Mouse (Mus musculus) T-helper 1 cell (primary cell): ENCODE measurements at regions not wholly inside any gene's neighbourhood (a gene's known extent, or its start where the extent isn't known, plus 50 kb on each side); places are given as distances from the start of the nearest gene placed in this dataset.
"Not testable (repeated sequence)": the region's sequence is repeated elsewhere in the genome, so short reads cannot be mapped to it uniquely, and the experiment has no call there.

ENCODE experiments used
- in situ Hi-C: fragments of 300-600 bp; cut with MboI, MseI; formaldehyde crosslinking; loops from one replicate; pipeline ENCODE4 v1.15.1; 2025; ENCODE audit warnings: high pct_unique_total_duplicates

DNA sequence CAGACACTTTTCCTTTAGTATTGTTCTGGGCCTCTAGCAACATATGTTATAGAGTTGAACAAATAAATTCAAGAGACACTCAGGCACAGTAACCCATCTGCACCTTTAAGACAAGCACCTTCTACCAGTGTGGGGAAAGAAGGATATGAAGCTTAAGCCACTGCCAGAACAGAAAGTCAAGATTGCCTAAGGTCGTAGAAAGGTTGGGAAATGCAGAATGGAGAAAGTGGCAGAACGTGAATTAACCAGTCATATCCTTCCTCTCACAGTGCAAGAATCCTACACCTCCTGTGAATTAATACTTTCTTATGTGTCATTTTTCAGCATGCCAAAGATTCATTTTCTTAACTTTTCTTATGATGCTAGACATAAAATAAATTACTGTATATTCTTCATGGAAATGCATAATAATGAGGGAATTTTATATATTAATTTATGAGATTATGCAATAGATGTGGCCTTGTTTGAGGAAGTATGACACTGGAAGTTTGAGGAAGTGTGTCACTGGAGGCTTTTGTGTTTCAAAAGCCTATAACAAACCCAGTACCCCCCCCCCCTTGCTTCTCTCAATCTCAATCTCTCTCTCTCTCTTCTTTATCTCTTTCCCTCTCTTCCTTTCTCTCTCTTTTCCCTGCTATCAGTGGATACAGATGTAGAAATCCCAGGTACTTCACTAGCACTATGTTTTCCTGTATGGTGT lies 361.6 kb upstream of the Edil3 start:
- in situ Hi-C loops: no loop called here

GRCm38 (mm10) chr13:88490104-88490503 lies 331.2 kb upstream of the Edil3 start:
- in situ Hi-C loops: no loop called here

DNA sequence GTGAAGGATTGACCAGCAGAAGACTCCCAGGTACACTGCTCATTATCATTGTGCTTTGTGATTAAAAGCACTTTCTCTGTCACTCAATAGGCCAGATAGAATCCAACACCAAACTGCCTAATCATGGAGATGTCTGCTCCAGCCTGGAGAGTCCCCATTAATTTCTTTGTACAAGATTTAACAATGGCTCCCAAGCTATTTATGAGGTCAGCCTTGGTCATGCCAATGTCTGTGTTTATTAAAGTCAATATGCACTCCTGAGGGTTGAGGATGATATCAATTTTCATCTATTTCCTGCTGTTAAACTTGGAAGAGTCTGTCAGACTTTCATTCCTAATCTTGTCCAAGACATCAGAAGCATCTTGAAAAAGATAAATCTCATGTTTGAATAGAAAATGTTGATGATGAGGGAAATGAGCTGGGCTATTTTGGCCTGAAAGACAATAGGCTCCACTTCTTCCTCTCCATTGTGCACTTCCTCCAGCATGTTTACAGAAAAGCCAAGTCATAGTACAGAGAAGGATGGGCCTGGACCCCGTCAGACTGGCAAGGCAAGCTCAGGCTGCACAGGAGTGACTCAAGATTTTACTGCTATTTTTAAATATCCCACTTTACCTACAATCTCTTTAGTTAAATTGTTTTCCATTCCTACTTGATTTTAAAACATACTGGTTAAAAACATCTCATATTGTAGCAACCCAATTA lies 310.3 kb upstream of the Edil3 start:
- in situ Hi-C loops: no loop called here

- in situ Hi-C loops: no loop called here
Measured at GRCm38 (mm10) chr13:88534796-88535195, 286.5 kb upstream of the Edil3 start.

- in situ Hi-C loops: no loop called here
Measured at GRCm38 (mm10) chr13:88554504-88554903, 266.8 kb upstream of the Edil3 start.

- in situ Hi-C loops: no loop called here
Measured at GRCm38 (mm10) chr13:88564978-88565377, 256.3 kb upstream of the Edil3 start.

DNA sequence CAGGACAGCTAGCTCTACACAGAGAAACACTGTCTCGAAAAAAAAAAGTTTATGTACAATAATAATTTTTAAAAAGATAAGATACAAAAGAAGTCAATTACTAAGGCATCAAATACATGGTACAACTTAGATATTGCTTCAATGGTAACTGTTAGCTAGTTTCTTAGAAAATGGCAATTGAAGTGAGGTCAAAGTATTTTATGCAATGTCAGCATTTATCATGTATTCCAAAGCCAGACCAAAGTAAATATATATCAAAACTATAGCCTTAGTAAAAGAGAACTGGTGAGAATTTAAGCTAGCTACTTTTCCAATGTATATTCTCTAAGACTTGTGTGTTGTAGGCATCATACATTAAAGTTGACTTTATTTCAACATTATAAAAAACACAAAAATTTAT lies 219.0 kb upstream of the Edil3 start:
- in situ Hi-C loops: no loop called here

- in situ Hi-C loops: loop anchor here (10.0 kb wide), 1 partner anchor 1886 kb away; no protein-coding TSS in a partner anchor
Measured at GRCm38 (mm10) chr13:88610610-88611009, 210.7 kb upstream of the Edil3 start.

DNA sequence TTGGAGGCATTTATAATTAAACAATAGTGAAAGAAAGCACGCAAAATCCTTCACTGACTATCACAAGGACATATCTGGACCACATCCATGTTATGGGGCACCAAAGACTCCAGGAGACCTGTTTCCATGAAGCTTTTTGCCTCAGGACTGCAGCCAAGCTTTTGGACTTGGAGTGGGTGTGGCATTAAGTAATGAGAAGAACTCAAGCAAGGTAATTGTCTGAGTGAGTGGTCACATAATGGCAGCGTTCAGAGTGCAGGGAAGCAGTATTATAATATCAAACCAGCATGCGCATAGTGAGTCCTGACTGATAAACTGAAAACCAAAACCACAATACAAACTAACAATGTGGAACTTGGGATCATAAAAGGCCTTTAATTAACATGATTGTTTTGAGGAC lies 208.0 kb upstream of the Edil3 start:
- in situ Hi-C loops: loop anchor here (10.0 kb wide), 1 partner anchor 1888 kb away; no protein-coding TSS in a partner anchor

DNA sequence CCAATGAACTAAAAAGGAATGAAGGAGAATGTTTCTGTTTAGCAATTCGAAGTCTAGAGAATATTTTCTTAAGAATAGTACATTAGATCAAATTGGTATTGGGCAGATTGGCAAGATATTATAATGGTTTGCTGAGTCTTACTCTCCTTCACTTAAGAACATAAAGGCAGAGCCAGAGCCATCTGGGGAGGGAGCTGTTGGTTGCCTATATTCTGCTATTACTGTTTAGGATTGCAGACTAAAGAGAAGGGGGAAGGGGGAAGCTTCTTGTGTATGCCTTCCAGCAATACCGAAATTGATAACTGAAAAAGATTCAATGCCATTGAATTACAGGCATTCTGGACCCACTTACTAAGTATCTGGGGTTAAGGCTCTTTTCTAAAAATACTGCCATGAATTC lies 171.1 kb upstream of the Edil3 start:
- in situ Hi-C loops: no loop called here

DNA sequence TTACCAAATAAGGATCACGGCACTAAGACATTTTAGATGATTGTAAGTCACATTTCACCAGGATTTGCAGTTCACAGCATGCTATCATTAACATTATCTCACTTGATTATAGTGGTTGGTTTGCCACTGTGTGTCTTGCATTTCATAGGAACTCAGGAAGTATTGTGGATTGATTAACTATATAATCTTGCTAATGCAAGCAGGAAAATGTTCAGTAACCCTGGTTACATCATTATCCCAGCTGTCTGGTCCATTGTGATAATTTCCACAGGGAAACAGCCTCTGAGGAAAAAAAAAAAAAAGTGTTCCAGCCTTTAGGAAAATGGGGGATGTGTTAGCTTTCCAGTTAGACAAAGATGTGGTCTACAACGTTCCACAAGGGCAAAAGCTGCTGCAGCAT lies 170.2 kb upstream of the Edil3 start:
- in situ Hi-C loops: no loop called here

DNA sequence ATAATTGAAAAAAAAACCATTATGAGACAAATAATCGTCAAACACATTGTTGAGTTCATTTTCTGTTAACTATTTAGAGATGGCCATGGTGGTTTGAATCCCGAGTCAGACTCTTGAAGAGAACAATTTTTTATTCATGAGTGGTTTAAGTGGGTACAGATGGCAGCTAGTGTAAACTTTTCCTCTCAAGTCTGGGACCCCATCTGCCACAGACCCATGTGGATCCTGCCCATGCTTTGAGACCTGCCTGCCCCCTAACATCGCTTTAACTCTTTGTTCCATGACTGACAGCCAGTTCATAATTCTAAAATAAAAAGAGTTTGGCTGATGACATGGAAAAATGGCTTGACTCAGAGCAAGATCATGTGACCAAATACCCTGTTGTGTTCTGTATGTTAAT lies 166.2 kb upstream of the Edil3 start:
- in situ Hi-C loops: no loop called here

GRCm38 (mm10) chr13:88675835-88676234 lies 145.4 kb upstream of the Edil3 start:
- in situ Hi-C loops: loop anchor here (10.0 kb wide), 1 partner anchor 369 kb away; no protein-coding TSS in a partner anchor

DNA sequence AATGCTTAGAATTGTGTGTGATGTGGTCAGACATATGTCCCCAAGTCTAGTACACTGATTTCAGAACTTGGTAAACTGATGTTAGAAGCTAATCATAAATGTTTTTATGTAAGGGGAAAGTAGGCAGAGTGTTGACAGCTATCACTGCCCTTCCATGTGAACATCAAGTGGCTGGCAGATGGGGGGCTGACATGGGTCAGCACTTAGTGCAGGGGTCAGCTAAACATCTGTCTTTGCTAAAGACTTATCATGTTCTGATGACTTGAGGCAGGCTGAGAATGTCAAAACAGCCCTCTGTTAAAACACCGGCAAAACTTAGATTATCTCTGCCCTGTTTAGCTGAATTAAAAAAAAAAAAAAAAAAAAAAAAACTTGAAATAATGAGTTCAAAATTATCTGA lies 116.7 kb upstream of the Edil3 start:
- in situ Hi-C loops: no loop called here

DNA sequence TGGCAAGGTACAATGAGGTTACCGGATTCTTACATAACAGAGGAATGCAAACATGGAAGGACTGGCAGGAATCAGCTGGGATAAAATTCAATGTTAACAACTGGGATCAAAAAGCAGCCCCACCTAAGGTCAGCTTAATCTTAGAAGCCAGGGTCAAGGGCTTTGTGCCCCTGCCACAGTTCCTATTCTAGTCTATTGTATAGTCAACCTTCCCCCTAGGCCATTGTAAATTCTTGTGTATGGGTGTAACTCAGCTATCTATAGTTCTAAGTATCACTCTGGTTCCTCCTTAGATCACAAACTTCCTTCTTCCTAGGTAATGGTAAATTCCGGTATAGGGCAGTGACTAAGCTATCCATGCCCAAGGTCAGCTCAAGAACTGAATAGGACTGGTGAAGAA lies 91.6 kb upstream of the Edil3 start:
- in situ Hi-C loops: not testable (repeated sequence)

DNA sequence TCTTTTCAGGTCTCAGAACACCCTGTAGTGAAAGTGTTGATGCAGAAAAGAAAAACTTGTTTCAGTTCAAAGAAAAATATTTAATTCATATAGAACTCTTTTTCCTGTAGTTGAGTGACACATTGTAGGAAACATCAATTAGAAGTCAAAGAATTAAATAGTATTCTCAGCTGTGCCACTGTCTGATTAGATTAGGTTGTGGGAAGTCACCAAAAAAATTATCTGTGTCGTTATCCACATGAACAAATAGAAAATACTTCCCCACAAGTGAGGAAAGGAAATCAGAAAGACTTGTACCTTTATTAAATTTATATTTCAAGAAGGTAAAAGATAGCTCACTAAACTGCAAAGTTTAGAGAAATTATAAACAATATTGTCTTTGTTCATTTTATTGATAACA lies 71.4 kb upstream of the Edil3 start:
- in situ Hi-C loops: no loop called here
